Mouse (Mus musculus): Measurements from ENCODE around the gene Ap2b1.
"Not testable (repeated sequence)": the region's sequence is repeated elsewhere in the genome, so short reads cannot be mapped to it uniquely, and the experiment has no call there.

Gene Ap2b1

GRCm38 (mm10) chr11:83302124-83302523 lies 3.3 kb downstream of the Ap2b1 start:
- DNase-seq = no peak

- DNase-seq = peak; percentile 94
Observed at GRCm38 (mm10) chr11:83302526-83303251, 3.9 kb downstream of the Ap2b1 start, which contains the start of gene Pex12. TSS of gene Pex12 (minus strand) at chr11:83302586.

- DNase-seq = peak; percentile 21
Observed at GRCm38 (mm10) chr11:83303751-83304150, 4.9 kb downstream of the Ap2b1 start.

- no peak for DNase-seq
Observed at GRCm38 (mm10) chr11:83304485-83304884, 5.7 kb downstream of the Ap2b1 start.

GRCm38 (mm10) chr11:83306700-83307253 lies 8.0 kb downstream of the Ap2b1 start:
- DNase-seq = no peak

GRCm38 (mm10) chr11:83312471-83312870 lies 13.6 kb downstream of the Ap2b1 start:
- no peak for DNase-seq

GRCm38 (mm10) chr11:83319048-83319447 lies 20.2 kb downstream of the Ap2b1 start:
- DNase-seq = no peak

GRCm38 (mm10) chr11:83326692-83327091 lies 27.9 kb downstream of the Ap2b1 start:
- not testable (repeated sequence) for DNase-seq

GRCm38 (mm10) chr11:83327427-83327826 lies 28.6 kb downstream of the Ap2b1 start:
- peak; percentile 57 for DNase-seq

GRCm38 (mm10) chr11:83335826-83336225 lies 37.0 kb downstream of the Ap2b1 start:
- DNase-seq = no peak

GRCm38 (mm10) chr11:83339705-83340104 lies 40.9 kb downstream of the Ap2b1 start:
- DNase-seq = no peak

- no peak for DNase-seq
Observed at GRCm38 (mm10) chr11:83341716-83342245, 43.0 kb downstream of the Ap2b1 start.

- DNase-seq = no peak
Observed at GRCm38 (mm10) chr11:83355428-83355827, 56.6 kb downstream of the Ap2b1 start.

GRCm38 (mm10) chr11:83357421-83357820 lies 58.6 kb downstream of the Ap2b1 start:
- peak; percentile 7 for DNase-seq

GRCm38 (mm10) chr11:83364656-83365055 lies 65.8 kb downstream of the Ap2b1 start:
- DNase-seq = no peak

- no peak for DNase-seq
Observed at GRCm38 (mm10) chr11:83371267-83371666, 72.4 kb downstream of the Ap2b1 start.

- no peak for DNase-seq
Observed at GRCm38 (mm10) chr11:83379745-83380341, 81.0 kb downstream of the Ap2b1 start.

GRCm38 (mm10) chr11:83382876-83383531 lies 84.2 kb downstream of the Ap2b1 start:
- DNase-seq = no peak

GRCm38 (mm10) chr11:83383532-83383887 lies 84.7 kb downstream of the Ap2b1 start:
- no peak for DNase-seq

GRCm38 (mm10) chr11:83393062-83393461 lies 94.2 kb downstream of the Ap2b1 start:
- no peak for DNase-seq

GRCm38 (mm10) chr11:83394802-83395439 lies 96.1 kb downstream of the Ap2b1 start:
- no peak for DNase-seq

- DNase-seq = no peak
Observed at GRCm38 (mm10) chr11:83397626-83398025, 98.8 kb downstream of the Ap2b1 start.

GRCm38 (mm10) chr11:83398724-83399123 lies 99.9 kb downstream of the Ap2b1 start:
- no peak for DNase-seq

Data from kidney, adult 18-20 months (tissue).